Mouse (Mus musculus) hindbrain, embryonic 11.5 days (tissue): ENCODE results near the gene Rangrf. TPM values are rescaled to one million over a fixed set of nuclear protein-coding genes. Genes with fewer than 3 reads are reported as not detected.
A peak's percentile ranks its signal among the peaks of the same experiment; 100 is the strongest.
"Not testable (repeated sequence)": the region's sequence is repeated elsewhere in the genome, so short reads cannot be mapped to it uniquely, and the experiment has no call there.

Experiments
- ATAC-seq: fragments of 200-750 bp; cut with Nextera tagmentation; 2 replicates; pipeline ENCODE4 v1.8.0; 2017; ENCODE audit warnings: mild to moderate bottlenecking, moderate TSS enrichment, moderate library complexity; ENCODE audit not compliant: low FRiP score
- DNase-seq: peaks from one replicate; pipeline ENCODE4 v3.0.0-alpha.2; 2015; ENCODE audit warnings: low spot score
- H3K27ac ChIP-seq: fragments of 300-500 bp; sonication (generic); 2 replicates; pipeline ENCODE4 v1.5.1; 2014; ENCODE audit warnings: mild to moderate bottlenecking, low read depth, low read length
- H3K27me3 ChIP-seq: fragments of 300-500 bp; sonication (generic); 2 replicates; pipeline ENCODE4 v1.6.1; 2014; ENCODE audit warnings: mild to moderate bottlenecking, low read length, moderate library complexity, mixed read lengths; ENCODE audit not compliant: control insufficient read depth, insufficient read depth
- H3K36me3 ChIP-seq: fragments of 300-500 bp; sonication (generic); 2 replicates; pipeline ENCODE4 v1.6.1; 2014; ENCODE audit warnings: mild to moderate bottlenecking, low read length, moderate library complexity, mixed read lengths; ENCODE audit not compliant: control insufficient read depth, insufficient read depth
- H3K4me1 ChIP-seq: fragments of 300-500 bp; sonication (generic); replicated peaks from 2 replicates; pipeline ENCODE4 v1.6.1; 2014; ENCODE audit warnings: low read length, mixed read lengths; ENCODE audit not compliant: control insufficient read depth, insufficient read depth
- H3K4me2 ChIP-seq: fragments of 300-500 bp; sonication (generic); replicated peaks from 2 replicates; pipeline ENCODE4 v1.6.1; 2014; ENCODE audit warnings: mild to moderate bottlenecking, low read depth, low read length
- H3K4me3 ChIP-seq: fragments of 300-500 bp; sonication (generic); 2 replicates; pipeline ENCODE4 v1.5.1; 2014; ENCODE audit warnings: low read depth, low read length
- H3K9ac ChIP-seq: fragments of 300-500 bp; sonication (generic); 2 replicates; pipeline ENCODE4 v1.6.1; 2014; ENCODE audit warnings: low read depth, low read length
- H3K9me3 ChIP-seq: fragments of 300-500 bp; sonication (generic); 2 replicates; pipeline ENCODE4 v1.6.1; 2016; ENCODE audit warnings: low read length; ENCODE audit not compliant: control insufficient read depth
- WGBS: fragments of 180-500 bp; shearing (Covaris S2); extraction: QIAGEN DNeasy Blood & Tissue Kit; methylation state at CpG from one replicate; pipeline ENCODE4 v1.1.7; 2014; 5-methylcytosine and 5-hydroxymethylcytosine counted together
- polyA plus RNA-seq: library from polyadenylated mRNA; unstranded; fragments of >200 nt; fragmentation: Nextera tagmentation; extraction: Ambion mirVana; gene quantifications from 2 replicates; pipeline ENCODE4 v1.2.1, GENCODE M21; 2014

The Rangrf gene
- polyA plus RNA-seq, 1 experiment from 2014 or later: 56.0 TPM

GRCm38 (mm10) chr11:68987365-68987882, 12.4 kb upstream of the Rangrf start:
- Histone ChIP-seq H3K4me2 (no peak overlapping the region), H3K9me3 (no peaks in the 10 kb centered on the region), H3K9ac (no peak overlapping the region), H3K36me3 (peaks cover 23% of the 10 kb centered on the region), H3K4me3 (no peak overlapping the region), H3K27me3 (no peaks in the 10 kb centered on the region), H3K27ac (no peak overlapping the region), H3K4me1 (no peaks in the 10 kb centered on the region)
- 92% methylated on average over 11 of the region's 11 CpGs for WGBS
- no peak for DNase-seq
- no peak for ATAC-seq

GRCm38 (mm10) chr11:68982639-68983369, 7.8 kb upstream of the Rangrf start:
- Histone ChIP-seq H3K36me3 (no peaks in the 10 kb centered on the region), H3K27me3 (no peaks in the 10 kb centered on the region), H3K4me1 (no peaks in the 10 kb centered on the region), H3K4me3 (no peak overlapping the region), H3K9me3 (no peaks in the 10 kb centered on the region), H3K4me2 (no peak overlapping the region), H3K27ac (no peak overlapping the region), H3K9ac (no peak overlapping the region)
- ATAC-seq (no peak), DNase-seq (peak; percentile 82)
- WGBS: 29% methylated on average over 4 of the region's 4 CpGs

- Histone ChIP-seq H3K4me2 (no peak overlapping the region), H3K9ac (no peak overlapping the region), H3K27ac (no peak overlapping the region), H3K4me3 (no peak overlapping the region), H3K36me3 (no peaks in the 10 kb centered on the region), H3K4me1 (no peaks in the 10 kb centered on the region), H3K27me3 (no peaks in the 10 kb centered on the region), H3K9me3 (no peaks in the 10 kb centered on the region)
- WGBS: 79% methylated on average over 3 of the region's 3 CpGs
- no peak for DNase-seq
- no peak for ATAC-seq
Observed at GRCm38 (mm10) chr11:68980919-68981318, 5.9 kb upstream of the Rangrf start.

DNA sequence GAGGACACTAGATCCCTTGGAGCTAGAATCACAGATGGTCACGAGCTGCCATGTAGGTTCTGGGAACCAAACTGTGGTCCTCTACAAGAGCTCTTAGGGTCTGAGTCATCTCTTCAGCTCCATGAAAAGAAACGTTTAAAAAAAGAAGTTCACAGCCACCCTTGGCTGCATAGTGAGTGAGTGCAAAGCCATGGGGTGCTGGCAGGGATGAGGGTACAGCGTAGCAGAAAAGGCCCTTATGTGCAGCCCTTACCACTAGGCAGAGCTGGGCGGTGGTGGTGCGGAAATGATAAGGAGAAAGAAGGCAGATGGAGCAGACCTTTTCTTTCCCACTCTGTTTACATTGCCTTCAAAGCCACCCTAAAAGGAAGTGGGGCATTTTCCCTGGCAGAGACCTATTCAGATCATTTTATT, 4.3 kb upstream of the Rangrf start:
- no peaks in the 10 kb centered on the region for H3K9me3 ChIP-seq
- no peaks in the 10 kb centered on the region for H3K27me3 ChIP-seq
- no peak overlapping the region for H3K4me3 ChIP-seq
- no peak for ATAC-seq
- H3K4me1 ChIP-seq: no peaks in the 10 kb centered on the region
- DNase-seq: no peak
- no peak overlapping the region for H3K27ac ChIP-seq
- no peak overlapping the region for H3K9ac ChIP-seq
- no peaks in the 10 kb centered on the region for H3K36me3 ChIP-seq
- H3K4me2 ChIP-seq: no peak overlapping the region
- WGBS: 65% methylated on average over 5 of the region's 5 CpGs

GRCm38 (mm10) chr11:68975601-68976000, 616 bp upstream of the Rangrf start:
- 80% methylated on average over 1 of the region's 1 CpGs for WGBS
- H3K4me3 ChIP-seq: no peak overlapping the region
- H3K27me3 ChIP-seq: no peaks in the 10 kb centered on the region
- no peaks in the 10 kb centered on the region for H3K36me3 ChIP-seq
- DNase-seq (no peak), ATAC-seq (no peak)
- H3K4me2 ChIP-seq: no peak overlapping the region
- H3K9ac ChIP-seq: no peak overlapping the region
- H3K27ac ChIP-seq: no peak overlapping the region
- no peaks in the 10 kb centered on the region for H3K4me1 ChIP-seq
- no peaks in the 10 kb centered on the region for H3K9me3 ChIP-seq

DNA sequence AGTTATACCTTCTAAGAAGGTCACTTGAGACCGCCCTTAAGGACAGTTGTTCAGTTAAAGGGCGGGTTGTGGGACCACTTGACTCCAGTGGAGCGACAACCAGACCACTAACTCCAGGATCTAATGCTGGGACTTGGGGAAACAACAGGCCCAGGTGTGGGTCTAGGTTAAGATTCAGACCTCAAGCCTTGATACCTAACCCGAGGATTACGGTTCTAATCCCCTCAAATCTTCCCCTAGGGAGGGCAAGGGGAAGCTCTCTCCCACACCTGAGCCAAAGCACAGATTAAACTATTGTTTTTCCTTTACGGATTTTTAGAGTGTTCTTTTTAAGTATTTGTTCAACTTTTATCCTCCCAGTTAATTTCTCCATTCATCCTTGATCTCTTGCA, 930 bp downstream of the Rangrf start:
- no peaks in the 10 kb centered on the region for H3K27me3 ChIP-seq
- H3K4me1 ChIP-seq: no peaks in the 10 kb centered on the region
- ATAC-seq: no peak
- no peak for DNase-seq
- 28% methylated on average over 6 of the region's 6 CpGs for WGBS
- no peaks in the 10 kb centered on the region for H3K36me3 ChIP-seq
- H3K9me3 ChIP-seq: no peaks in the 10 kb centered on the region
- peak overlapping the region; percentile 12; the same call in 1 of the 2 replicates for H3K9ac ChIP-seq
- no peak overlapping the region for H3K27ac ChIP-seq
- H3K4me2 ChIP-seq: peak overlapping the region; percentile 54
- peak overlapping the region; percentile 39 for H3K4me3 ChIP-seq

DNA sequence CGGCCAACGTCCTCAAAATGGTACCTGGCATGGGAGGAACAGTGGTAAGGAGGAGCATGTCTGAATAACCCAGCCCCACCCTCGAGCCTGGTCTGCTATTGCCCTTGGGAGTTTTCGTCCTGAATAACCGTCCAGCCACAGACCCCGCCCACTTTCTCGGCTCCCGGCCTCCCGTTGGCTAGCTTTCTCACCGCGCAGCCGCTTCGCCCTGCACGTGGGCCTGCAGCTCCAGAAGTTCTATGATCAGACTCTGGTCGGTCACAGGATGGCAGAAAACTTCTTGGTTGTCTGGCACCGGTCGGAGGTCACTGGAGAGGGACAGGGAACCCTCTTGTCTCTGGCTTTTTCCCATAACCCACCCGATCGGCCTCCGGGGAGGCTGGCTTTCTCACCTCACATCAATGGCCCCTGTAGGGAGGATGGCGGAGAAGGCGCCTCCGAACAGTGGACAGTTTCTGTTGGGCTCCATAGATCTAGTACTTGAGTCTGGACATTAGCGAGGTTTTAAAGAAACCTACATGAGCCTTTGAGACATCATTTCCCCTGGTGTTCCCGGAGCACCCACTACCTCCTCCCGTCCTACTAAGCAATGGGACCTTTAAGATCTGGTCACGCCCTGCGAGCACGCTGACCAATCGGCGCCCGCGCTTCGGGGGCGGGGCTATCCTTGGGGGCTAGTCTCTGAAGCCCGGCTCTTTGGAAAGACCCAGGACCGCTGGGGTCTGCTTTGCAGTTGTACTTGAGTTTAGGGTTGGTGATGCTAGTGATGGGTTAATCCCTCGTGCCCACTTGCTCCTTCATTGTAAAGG, 1.5 kb downstream of the Rangrf start:
- H3K9ac ChIP-seq: peak overlapping the region; percentile 42; the same call in 1 of the 2 replicates
- H3K36me3 ChIP-seq, H3K27me3 ChIP-seq, H3K9me3 ChIP-seq, H3K4me1 ChIP-seq, H3K27ac ChIP-seq: not testable (repeated sequence)
- H3K4me3 ChIP-seq: peak overlapping the region; percentile 39
- DNase-seq: peak; percentile 92
- ATAC-seq: peak; percentile 91
- peak overlapping the region; percentile 54 for H3K4me2 ChIP-seq
- WGBS: under 1% methylated on average over 37 of the region's 38 CpGs

GRCm38 (mm10) chr11:68970232-68970631, 4.8 kb downstream of the Rangrf start:
- WGBS: 79% methylated on average over 4 of the region's 4 CpGs

More at GRCm38 (mm10) chr11:68970232-68970631, 4.8 kb downstream of the Rangrf start:
- no peaks in the 10 kb centered on the region for H3K9me3 ChIP-seq
- ATAC-seq: no peak
- H3K4me1 ChIP-seq: no peaks in the 10 kb centered on the region
- H3K36me3 ChIP-seq: no peaks in the 10 kb centered on the region
- H3K4me2 ChIP-seq: no peak overlapping the region
- H3K27me3 ChIP-seq: peaks cover 2% of the 10 kb centered on the region; the same call in 1 of the 2 replicates
- no peak overlapping the region for H3K9ac ChIP-seq
- H3K4me3 ChIP-seq: no peak overlapping the region
- no peak for DNase-seq
- H3K27ac ChIP-seq: no peak overlapping the region
